Mouse (Mus musculus): ENCODE data around the gene Camsap3. TPM values are rescaled to one million over a fixed set of nuclear protein-coding genes. Genes with fewer than 3 reads are reported as not detected.

Camsap3 gene
- total and polyA plus RNA-seq, 3 experiments, result 0.62 to 5.1 TPM; not detected in 1

DNA sequence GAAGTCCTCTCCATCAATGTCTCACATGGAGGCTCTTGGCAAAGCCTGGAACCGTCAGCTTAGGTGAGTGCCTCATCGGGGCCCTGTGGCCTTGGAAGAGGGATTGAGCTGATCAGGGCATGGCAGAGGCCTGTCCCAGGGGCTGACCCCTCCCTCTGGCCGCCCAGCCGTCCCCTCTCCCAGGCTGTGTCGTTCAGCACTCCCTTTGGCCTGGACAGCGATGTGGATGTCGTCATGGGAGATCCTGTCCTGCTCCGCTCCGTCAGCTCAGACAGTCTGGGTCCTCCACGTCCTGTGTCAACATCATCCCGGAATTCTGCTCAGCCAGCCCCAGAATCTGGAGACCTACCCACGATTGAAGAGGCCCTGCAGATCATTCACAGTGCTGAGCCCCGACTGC is 16.3 kb downstream of the Camsap3 start:
- Histone ChIP-seq H3K79me2 (ENCODE audit: control insufficient read depth, insufficient read depth, low read length, poor library complexity) (no peaks in the 10 kb centered on the region), H3K36me3 (ENCODE audit: control insufficient read depth in 1 of 2, insufficient read depth in 2 of 2, low read length in 2 of 2) (peaks cover 0 to 8% of the 10 kb centered on the region in 2 experiments; a peak in 3 of 4 replicates), H3K9ac (ENCODE audit: control insufficient read depth, low read depth, low read length, poor library complexity, severe bottlenecking) (no peak overlapping the region), H3K27me3 (ENCODE audit: control insufficient read depth in 1 of 2, insufficient read depth in 2 of 2, low read length in 2 of 2) (no peaks in the 10 kb centered on the region), H3K27ac (ENCODE audit: control insufficient read depth, low read depth, low read length) (no peak overlapping the region), H3K4me3 (ENCODE audit: control insufficient read depth in 1 of 2, insufficient read depth in 1 of 2, low read depth in 2 of 2, low read length in 2 of 2) (no peak overlapping the region), H3K4me1 (ENCODE audit: control insufficient read depth in 1 of 2, insufficient read depth in 2 of 2, low read length in 2 of 2) (peaks cover 0 to 11% of the 10 kb centered on the region in 2 experiments; a peak in 2 of 4 replicates), H3K9me3 (replicated peaks; ENCODE audit: insufficient read depth, low read length) (no peaks in the 10 kb centered on the region)
- no peak for DNase-seq (ENCODE audit: low read depth, low spot score)
- TF ChIP-seq CHD2 (IDR thresholded peaks at IDR 0.05; ENCODE audit: low read length) (no peak), GATA1 (IDR thresholded peaks at IDR 0.05; ENCODE audit: low read depth, low read length) (no peak)

DNA sequence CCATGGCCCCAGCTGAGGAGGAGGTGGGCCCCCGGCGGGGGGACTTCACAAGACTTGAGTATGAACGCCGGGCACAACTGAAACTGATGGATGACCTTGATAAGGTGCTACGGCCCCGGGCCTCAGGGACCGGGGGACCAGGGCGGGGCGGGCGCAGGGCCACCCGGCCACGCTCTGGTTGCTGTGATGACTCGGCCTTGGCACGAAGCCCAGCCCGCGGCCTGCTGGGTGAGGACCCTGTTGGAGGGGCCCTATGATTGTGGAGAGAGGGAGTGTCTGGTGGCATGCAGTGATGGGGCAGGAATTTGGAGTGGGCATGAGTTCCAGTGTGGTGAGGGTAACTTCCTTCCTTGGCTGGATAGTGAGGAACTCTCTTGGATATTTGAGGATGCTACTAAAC is 19.5 kb downstream of the Camsap3 start:
- Histone ChIP-seq H3K4me1 (ENCODE audit: control insufficient read depth in 1 of 2, insufficient read depth in 2 of 2, low read length in 2 of 2) (peaks cover 0 to 18% of the 10 kb centered on the region in 2 experiments; a peak in 2 of 4 replicates), H3K9me3 (replicated peaks; ENCODE audit: insufficient read depth, low read length) (no peaks in the 10 kb centered on the region), H3K79me2 (ENCODE audit: control insufficient read depth, insufficient read depth, low read length, poor library complexity) (no peaks in the 10 kb centered on the region), H3K36me3 (ENCODE audit: control insufficient read depth in 1 of 2, insufficient read depth in 2 of 2, low read length in 2 of 2) (peaks cover 0 to 11% of the 10 kb centered on the region in 2 experiments), H3K4me3 (ENCODE audit: control insufficient read depth in 1 of 2, insufficient read depth in 1 of 2, low read depth in 2 of 2, low read length in 2 of 2) (no peak overlapping the region), H3K27ac (ENCODE audit: control insufficient read depth, low read depth, low read length) (0 out of 2 replicates have a peak overlapping the region, but pooled peaks have one; percentile 15), H3K27me3 (ENCODE audit: control insufficient read depth in 1 of 2, insufficient read depth in 2 of 2, low read length in 2 of 2) (no peaks in the 10 kb centered on the region), H3K9ac (ENCODE audit: control insufficient read depth, low read depth, low read length, poor library complexity, severe bottlenecking) (peak overlapping the region; percentile 33)
- TF ChIP-seq MYB (IDR thresholded peaks at IDR 0.05; ENCODE audit: low read depth, low read length), result no peak
- no peak for TF ChIP-seq SMC3 (IDR thresholded peaks at IDR 0.05; ENCODE audit: low read depth, low read length)
- no peak for TF ChIP-seq SIN3A (IDR thresholded peaks at IDR 0.05; ENCODE audit: low read length)
- TF ChIP-seq MAFK (IDR thresholded peaks at IDR 0.05; ENCODE audit: borderline replicate concordance, low read depth, low read length), result no peak
- TF ChIP-seq GABPA (IDR thresholded peaks at IDR 0.05; ENCODE audit: low read depth, low read length), result no peak
- no peak for TF ChIP-seq USF2 (IDR thresholded peaks at IDR 0.05; ENCODE audit: borderline replicate concordance in 1 of 2, insufficient read depth in 1 of 2, low read depth in 1 of 2, low read length in 2 of 2)
- no peak for TF ChIP-seq MXI1 (IDR thresholded peaks at IDR 0.05; ENCODE audit: low read depth, low read length)
- TF ChIP-seq JUND (IDR thresholded peaks at IDR 0.05; ENCODE audit: low read depth, low read length), result no peak
- TF ChIP-seq MAX (IDR thresholded peaks at IDR 0.05; ENCODE audit: low read length), result no peak
- TF ChIP-seq CTCF (IDR thresholded peaks at IDR 0.05 in 2 of 3, conservative IDR thresholded peaks at IDR 0.05 in 1 of 3; ENCODE audit: control insufficient read depth in 1 of 3, insufficient read depth in 1 of 3, low read depth in 2 of 3, low read length in 3 of 3, poor library complexity in 1 of 3, severe bottlenecking in 1 of 3), result no peak
- DNase-seq (ENCODE audit: low read depth, low spot score), result peak; percentile 48

DNA sequence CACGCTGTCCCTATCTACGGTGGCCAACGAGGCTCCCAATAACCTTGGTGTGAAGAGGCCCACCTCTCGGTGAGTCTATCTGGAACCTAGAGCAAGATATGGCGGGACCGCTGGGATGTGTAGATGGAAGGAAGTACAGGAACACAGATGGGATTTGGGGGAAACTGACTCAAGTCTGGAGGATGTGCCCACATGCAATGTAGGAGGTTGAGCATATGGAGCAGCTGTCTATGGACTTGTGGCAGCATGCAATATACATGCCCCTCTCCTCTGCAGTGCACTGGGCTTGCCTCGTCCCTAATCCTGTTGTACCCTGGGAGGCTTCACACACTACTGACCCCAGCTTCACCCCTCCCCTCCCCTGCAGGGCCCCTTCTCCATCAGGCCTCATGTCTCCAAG is 20.7 kb downstream of the Camsap3 start:
- Histone ChIP-seq H3K36me3 (ENCODE audit: control insufficient read depth in 1 of 2, insufficient read depth in 2 of 2, low read length in 2 of 2) (peaks cover 0 to 11% of the 10 kb centered on the region in 2 experiments), H3K4me3 (ENCODE audit: control insufficient read depth in 1 of 2, insufficient read depth in 1 of 2, low read depth in 2 of 2, low read length in 2 of 2) (no peak overlapping the region), H3K9me3 (replicated peaks; ENCODE audit: insufficient read depth, low read length) (no peaks in the 10 kb centered on the region), H3K4me1 (ENCODE audit: control insufficient read depth in 1 of 2, insufficient read depth in 2 of 2, low read length in 2 of 2) (peaks cover 0 to 18% of the 10 kb centered on the region in 2 experiments; a peak in 2 of 4 replicates), H3K9ac (ENCODE audit: control insufficient read depth, low read depth, low read length, poor library complexity, severe bottlenecking) (no peak overlapping the region), H3K79me2 (ENCODE audit: control insufficient read depth, insufficient read depth, low read length, poor library complexity) (no peaks in the 10 kb centered on the region), H3K27ac (ENCODE audit: control insufficient read depth, low read depth, low read length) (no peak overlapping the region), H3K27me3 (ENCODE audit: control insufficient read depth in 1 of 2, insufficient read depth in 2 of 2, low read length in 2 of 2) (no peaks in the 10 kb centered on the region)
- DNase-seq (ENCODE audit: low read depth, low spot score), result no peak
- TF ChIP-seq MYB (IDR thresholded peaks at IDR 0.05; ENCODE audit: low read depth, low read length) (no peak), TAL1 (IDR thresholded peaks at IDR 0.05; ENCODE audit: low read length) (no peak), ZNF384 (IDR thresholded peaks at IDR 0.05; ENCODE audit: low read depth, low read length) (no peak), USF1 (IDR thresholded peaks at IDR 0.05; ENCODE audit: low read depth, low read length) (no peak), POLR2AphosphoS2 (IDR thresholded peaks at IDR 0.05; ENCODE audit: low read length) (no peak), RAD21 (IDR thresholded peaks at IDR 0.05; ENCODE audit: low read depth, low read length) (no peak), NRF1 (IDR thresholded peaks at IDR 0.05; ENCODE audit: insufficient read depth, low read depth, low read length, poor library complexity, severe bottlenecking) (no peak), CHD2 (IDR thresholded peaks at IDR 0.05; ENCODE audit: low read length) (no peak), MEF2A (IDR thresholded peaks at IDR 0.05; ENCODE audit: extremely low read depth, insufficient replicate concordance, low read depth, low read length, poor library complexity, severe bottlenecking) (no peak), ZKSCAN1 (IDR thresholded peaks at IDR 0.05; ENCODE audit: low read depth, low read length) (no peak), CHD1 (IDR thresholded peaks at IDR 0.05; ENCODE audit: low read depth, low read length) (no peak), KAT2A (conservative IDR thresholded peaks at IDR 0.05; ENCODE audit: low read depth, low read length) (no peak), TBP (IDR thresholded peaks at IDR 0.05; ENCODE audit: low read depth, low read length) (no peak), MXI1 (IDR thresholded peaks at IDR 0.05; ENCODE audit: low read depth, low read length) (no peak), EP300 (IDR thresholded peaks at IDR 0.05; ENCODE audit: low read depth in 1 of 2, low read length in 2 of 2) (no peak), ELF1 (IDR thresholded peaks at IDR 0.05; ENCODE audit: low read depth, low read length) (no peak), RCOR1 (IDR thresholded peaks at IDR 0.05; ENCODE audit: low read depth, low read length) (no peak), POLR2A (IDR thresholded peaks at IDR 0.05; ENCODE audit: control insufficient read depth in 1 of 2, insufficient read depth in 1 of 2, low read depth in 1 of 2, low read length in 2 of 2, poor library complexity in 1 of 2) (no peak), MAX (IDR thresholded peaks at IDR 0.05; ENCODE audit: low read length) (no peak)
